Mouse (Mus musculus) testis, postnatal 10 days (tissue): ENCODE measurements around the gene Rexo5.

Experiments used
- DNase-seq: peaks from one replicate; pipeline ENCODE4 v3.0.0; 2021; ENCODE audit warnings: low spot score

Gene Rexo5

GRCm38 (mm10) chr7:119845541-119845940 is 51.7 kb downstream of the Rexo5 start:
- DNase-seq = no peak

- no peak for DNase-seq
Measured at GRCm38 (mm10) chr7:119847396-119847795, 53.6 kb downstream of the Rexo5 start.

- DNase-seq = peak; percentile 87
Measured at GRCm38 (mm10) chr7:119849096-119849495, 55.3 kb downstream of the Rexo5 start.

- DNase-seq = peak; percentile 61
Measured at GRCm38 (mm10) chr7:119850737-119851136, 56.9 kb downstream of the Rexo5 start.

GRCm38 (mm10) chr7:119852494-119852893 is 58.7 kb downstream of the Rexo5 start:
- no peak for DNase-seq

- no peak for DNase-seq
Measured at GRCm38 (mm10) chr7:119853186-119853585, 59.4 kb downstream of the Rexo5 start.

- no peak for DNase-seq
Measured at GRCm38 (mm10) chr7:119854362-119854761, 60.6 kb downstream of the Rexo5 start.

GRCm38 (mm10) chr7:119855031-119855430 is 61.2 kb downstream of the Rexo5 start:
- no peak for DNase-seq

GRCm38 (mm10) chr7:119859476-119859875 is 65.7 kb downstream of the Rexo5 start:
- DNase-seq = no peak

GRCm38 (mm10) chr7:119860116-119860515 is 66.3 kb downstream of the Rexo5 start:
- DNase-seq = no peak

- no peak for DNase-seq
Measured at GRCm38 (mm10) chr7:119860554-119860953, 66.7 kb downstream of the Rexo5 start.

- no peak for DNase-seq
Measured at GRCm38 (mm10) chr7:119860971-119861334, 67.1 kb downstream of the Rexo5 start.

- DNase-seq = peak; percentile 57
Measured at GRCm38 (mm10) chr7:119861335-119862091, 67.7 kb downstream of the Rexo5 start.

- no peak for DNase-seq
Measured at GRCm38 (mm10) chr7:119862167-119862566, 68.4 kb downstream of the Rexo5 start.

GRCm38 (mm10) chr7:119864500-119864899 is 70.7 kb downstream of the Rexo5 start:
- no peak for DNase-seq

- no peak for DNase-seq
Measured at GRCm38 (mm10) chr7:119866136-119866535, 72.3 kb downstream of the Rexo5 start.

GRCm38 (mm10) chr7:119872204-119872603 is 78.4 kb downstream of the Rexo5 start:
- DNase-seq = no peak

- no peak for DNase-seq
Measured at GRCm38 (mm10) chr7:119873050-119873449, 79.2 kb downstream of the Rexo5 start.

GRCm38 (mm10) chr7:119875776-119876440 is 82.1 kb downstream of the Rexo5 start:
- DNase-seq = no peak

- DNase-seq = no peak
Measured at GRCm38 (mm10) chr7:119879171-119879570, 85.4 kb downstream of the Rexo5 start.

- DNase-seq = no peak
Measured at GRCm38 (mm10) chr7:119880345-119880744, 86.5 kb downstream of the Rexo5 start.

- no peak for DNase-seq
Measured at GRCm38 (mm10) chr7:119881229-119881628, 87.4 kb downstream of the Rexo5 start.

GRCm38 (mm10) chr7:119887887-119888286 is 94.1 kb downstream of the Rexo5 start:
- DNase-seq = no peak

- DNase-seq = no peak
Measured at GRCm38 (mm10) chr7:119892198-119892597, 98.4 kb downstream of the Rexo5 start.
